Mouse (Mus musculus) embryonic facial prominence, embryonic 11.5 days (tissue): ENCODE measurements around the gene Sppl2a. TPM values are rescaled to one million over a fixed set of nuclear protein-coding genes. Genes with fewer than 3 reads are reported as not detected.
"Not testable (repeated sequence)": the region's sequence is repeated elsewhere in the genome, so short reads cannot be mapped to it uniquely, and the experiment has no call there.

Source experiments
- ATAC-seq: fragments of 200-750 bp; cut with Nextera tagmentation; replicated peaks from 2 replicates; pipeline ENCODE4 v1.8.0; 2017; ENCODE audit warnings: low read depth; ENCODE audit not compliant: insufficient number of reproducible peaks, low FRiP score, low TSS enrichment
- DNase-seq: peaks from one replicate; pipeline ENCODE4 v3.0.0-alpha.2; 2015; ENCODE audit warnings: low spot score
- H3K27ac ChIP-seq: fragments of 300-500 bp; sonication (generic); replicated peaks from 2 replicates; pipeline ENCODE4 v1.5.1; 2014; ENCODE audit warnings: mild to moderate bottlenecking, low read depth, low read length, control low read depth
- H3K27me3 ChIP-seq: fragments of 300-500 bp; sonication (generic); 2 replicates; pipeline ENCODE4 v1.6.1; 2014; ENCODE audit warnings: mild to moderate bottlenecking, low read length, moderate library complexity, mixed read lengths; ENCODE audit not compliant: control insufficient read depth, insufficient read depth
- H3K36me3 ChIP-seq: fragments of 300-500 bp; sonication (generic); replicated peaks from 2 replicates; pipeline ENCODE4 v1.6.1; 2014; ENCODE audit warnings: low read depth, mild to moderate bottlenecking, low read length, moderate library complexity, mixed read lengths; ENCODE audit not compliant: control insufficient read depth, insufficient read depth
- H3K4me1 ChIP-seq: fragments of 300-500 bp; sonication (generic); 2 replicates; pipeline ENCODE4 v1.6.1; 2014; ENCODE audit warnings: low read length, mixed read lengths; ENCODE audit not compliant: control insufficient read depth, insufficient read depth
- H3K4me2 ChIP-seq: fragments of 300-500 bp; sonication (generic); 2 replicates; pipeline ENCODE4 v1.6.1; 2014; ENCODE audit warnings: low read depth, mild to moderate bottlenecking, control low read depth, low read length, moderate library complexity
- H3K4me3 ChIP-seq: fragments of 300-500 bp; sonication (generic); 2 replicates; pipeline ENCODE4 v1.5.1; 2014; ENCODE audit warnings: low read depth, low read length, control low read depth
- H3K9ac ChIP-seq: fragments of 300-500 bp; sonication (generic); replicated peaks from 2 replicates; pipeline ENCODE4 v1.6.1; 2014; ENCODE audit warnings: mild to moderate bottlenecking, control low read depth, low read length
- H3K9me3 ChIP-seq: fragments of 300-500 bp; sonication (generic); replicated peaks from 2 replicates; pipeline ENCODE4 v1.6.1; 2016; ENCODE audit warnings: mild to moderate bottlenecking, low read length, inconsistent platforms, mixed read lengths; ENCODE audit not compliant: control insufficient read depth
- WGBS: fragments of 180-500 bp; shearing (Covaris S2); extraction: QIAGEN DNeasy Blood & Tissue Kit; methylation state at CpG from one replicate; pipeline ENCODE4 v1.1.7; 2014; 5-methylcytosine and 5-hydroxymethylcytosine counted together
- polyA plus RNA-seq: library from polyadenylated mRNA; unstranded; fragments of >200 nt; fragmentation: Nextera tagmentation; extraction: Ambion mirVana; gene quantifications from 2 replicates; pipeline ENCODE4 v1.2.1, GENCODE M21; 2014

Gene Sppl2a
- polyA plus RNA-seq, 1 experiment from 2014 or later, result 32.0 TPM

DNA sequence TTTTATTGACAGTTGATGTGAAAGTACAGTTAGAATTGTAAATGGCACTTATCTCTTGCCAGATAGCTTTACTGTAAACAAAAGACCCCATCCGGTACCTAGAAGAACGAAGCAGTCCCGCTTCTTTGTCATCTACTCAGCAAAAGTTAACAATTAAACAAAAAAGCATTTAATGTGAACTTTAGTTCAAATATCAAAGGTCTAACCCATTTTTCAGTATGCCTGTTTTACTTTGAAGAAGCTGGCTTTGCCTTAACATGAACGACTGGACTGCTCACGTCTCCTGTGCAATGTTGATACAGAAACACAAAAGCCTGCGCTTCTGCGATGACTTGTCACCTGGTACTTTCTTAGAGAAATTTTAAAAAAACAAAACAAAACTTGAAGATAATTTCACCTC is 40.7 kb downstream of the Sppl2a start:
- Histone ChIP-seq H3K9me3 (no peaks in the 10 kb centered on the region), H3K27ac (no peak overlapping the region), H3K9ac (no peak overlapping the region), H3K4me3 (no peak overlapping the region), H3K36me3 (no peaks in the 10 kb centered on the region), H3K4me1 (no peaks in the 10 kb centered on the region), H3K27me3 (no peaks in the 10 kb centered on the region), H3K4me2 (no peak overlapping the region)
- DNase-seq, result no peak
- ATAC-seq, result no peak
- WGBS, result 92% methylated on average over 7 of the region's 7 CpGs

DNA sequence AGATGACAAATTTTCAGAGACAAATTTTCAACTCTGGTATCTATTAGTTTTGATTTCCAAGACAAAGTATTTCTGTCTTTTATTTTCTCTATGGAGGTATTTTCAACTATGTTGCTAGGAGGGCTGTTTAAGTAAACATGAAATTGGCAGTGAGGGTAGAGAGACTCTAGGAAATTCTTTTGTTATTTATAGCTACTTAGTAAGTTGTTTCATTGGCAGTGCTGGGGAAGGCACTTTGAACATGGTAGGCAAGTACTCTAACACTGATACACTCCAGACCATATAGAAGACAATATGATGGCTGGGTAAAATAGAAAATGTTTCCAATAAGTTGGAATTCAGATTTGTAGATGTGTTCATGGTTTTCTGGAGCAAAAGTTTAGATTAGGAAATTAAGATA is 41.3 kb downstream of the Sppl2a start:
- no peak for ATAC-seq
- Histone ChIP-seq H3K4me3 (no peak overlapping the region), H3K9ac (no peak overlapping the region), H3K27me3 (no peaks in the 10 kb centered on the region), H3K4me2 (no peak overlapping the region), H3K27ac (no peak overlapping the region), H3K4me1 (no peaks in the 10 kb centered on the region), H3K9me3 (no peaks in the 10 kb centered on the region), H3K36me3 (no peaks in the 10 kb centered on the region)
- no peak for DNase-seq

GRCm38 (mm10) chr2:126887141-126887540 is 45.9 kb downstream of the Sppl2a start:
- 57% methylated on average over 3 of the region's 3 CpGs for WGBS
- no peak overlapping the region for H3K4me2 ChIP-seq
- ATAC-seq, result no peak

DNA sequence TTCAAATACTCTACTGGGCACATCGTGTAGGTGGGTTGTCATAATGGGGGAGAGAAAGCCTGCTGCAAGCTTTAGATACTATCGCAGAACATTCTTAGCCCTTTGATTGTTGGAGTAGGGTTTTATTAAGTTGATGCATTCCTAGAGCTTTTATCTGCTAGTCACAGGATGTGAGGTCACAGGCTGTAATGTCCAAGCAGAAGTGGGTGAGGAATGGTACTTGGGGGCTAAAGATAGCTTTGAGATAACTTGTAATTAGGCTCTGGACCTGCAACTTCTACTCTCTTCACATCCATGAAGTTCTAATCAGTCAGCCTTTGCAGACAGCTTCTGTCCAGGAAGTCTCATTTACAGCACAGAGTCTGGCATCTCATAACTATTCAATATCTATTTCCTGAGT is 47.2 kb downstream of the Sppl2a start:
- no peak for DNase-seq
- no peak overlapping the region for H3K9ac ChIP-seq
- H3K27me3 ChIP-seq, result no peaks in the 10 kb centered on the region
- ATAC-seq, result no peak
- H3K9me3 ChIP-seq, result no peaks in the 10 kb centered on the region
- 79% methylated on average over 2 of the region's 2 CpGs for WGBS
- H3K4me2 ChIP-seq, result no peak overlapping the region
- H3K36me3 ChIP-seq, result no peaks in the 10 kb centered on the region
- no peak overlapping the region for H3K27ac ChIP-seq
- no peaks in the 10 kb centered on the region for H3K4me1 ChIP-seq
- H3K4me3 ChIP-seq, result no peak overlapping the region

More at GRCm38 (mm10) chr2:126887141-126887540, 45.9 kb downstream of the Sppl2a start:
- Histone ChIP-seq H3K27me3 (no peaks in the 10 kb centered on the region), H3K9ac (no peak overlapping the region), H3K36me3 (no peaks in the 10 kb centered on the region), H3K27ac (no peak overlapping the region), H3K4me1 (no peaks in the 10 kb centered on the region), H3K9me3 (no peaks in the 10 kb centered on the region), H3K4me3 (no peak overlapping the region)
- DNase-seq, result no peak

DNA sequence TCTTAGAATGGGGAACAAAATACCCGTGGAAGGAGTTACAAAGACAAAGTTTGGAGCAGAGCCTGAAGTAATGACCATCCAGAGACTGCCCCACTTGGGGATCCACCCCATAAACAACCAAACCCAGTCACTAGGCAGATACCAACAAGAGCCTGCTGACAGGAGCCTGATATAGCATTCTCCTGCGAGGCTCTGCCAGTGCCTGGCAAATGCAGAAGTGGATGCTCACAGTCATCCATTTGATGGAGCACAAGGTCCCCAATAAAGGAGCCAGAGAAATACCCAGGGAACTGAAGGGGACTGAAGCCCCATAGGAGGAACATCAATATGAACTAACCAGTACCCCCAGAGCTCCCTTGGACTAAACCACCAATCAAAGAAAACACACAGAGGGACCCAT is 50.3 kb downstream of the Sppl2a start:
- H3K4me3 ChIP-seq, H3K27ac ChIP-seq, H3K9ac ChIP-seq, H3K4me2 ChIP-seq, H3K36me3 ChIP-seq, H3K4me1 ChIP-seq, H3K27me3 ChIP-seq, H3K9me3 ChIP-seq, ATAC-seq, DNase-seq: not testable (repeated sequence)
- 61% methylated on average over 2 of the region's 2 CpGs for WGBS

GRCm38 (mm10) chr2:126877991-126878390 is 55.0 kb downstream of the Sppl2a start:
- 92% methylated on average over 1 of the region's 1 CpGs for WGBS
- Histone ChIP-seq H3K4me1 (no peaks in the 10 kb centered on the region), H3K27me3 (no peaks in the 10 kb centered on the region), H3K4me2 (no peak overlapping the region), H3K27ac (no peak overlapping the region), H3K36me3 (no peaks in the 10 kb centered on the region), H3K9me3 (no peaks in the 10 kb centered on the region), H3K4me3 (no peak overlapping the region), H3K9ac (no peak overlapping the region)
- no peak for ATAC-seq
- no peak for DNase-seq

- peak within 1 kb of the TSS; percentile 69 for H3K4me2 ChIP-seq
- under 1% methylated on average over 80 of the region's 81 CpGs for WGBS
- H3K27me3 ChIP-seq, result no peaks in the 10 kb centered on the region
These were observed 56.9 kb downstream of the Sppl2a start, which contains the start of gene Trpm7 for GRCm38 (mm10) chr2:126875871-126876796. TSS of gene Trpm7 (minus strand) at chr2:126876230.

DNA sequence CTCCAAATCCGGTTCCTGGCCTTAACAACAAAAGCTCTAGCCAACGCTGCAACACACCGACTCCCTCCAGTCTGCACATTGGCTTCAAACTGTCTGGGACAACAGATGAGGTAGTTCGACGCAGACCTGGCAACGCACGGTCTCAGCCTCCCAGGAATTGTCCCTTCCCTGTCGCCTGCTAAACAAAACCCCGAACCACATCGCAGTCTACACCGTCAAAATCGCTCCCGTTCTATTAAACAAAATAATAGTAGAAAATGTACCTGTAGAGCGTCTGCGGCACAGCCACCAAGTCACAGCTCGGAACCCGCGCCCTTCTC is 57.6 kb downstream of the Sppl2a start:
- H3K27me3 ChIP-seq, result no peaks in the 10 kb centered on the region
- DNase-seq (peak; percentile 59), ATAC-seq (peak; percentile 63)
- no peaks in the 10 kb centered on the region for H3K9me3 ChIP-seq
- H3K4me3 ChIP-seq, result peak overlapping the region; percentile 83
- peak overlapping the region; percentile 69 for H3K4me2 ChIP-seq
- H3K9ac ChIP-seq, result peak overlapping the region; percentile 89
- under 1% methylated on average over 18 of the region's 18 CpGs for WGBS
- no peaks in the 10 kb centered on the region for H3K4me1 ChIP-seq
- no peaks in the 10 kb centered on the region for H3K36me3 ChIP-seq
- H3K27ac ChIP-seq, result peak overlapping the region; percentile 94

More at GRCm38 (mm10) chr2:126875871-126876796, 56.9 kb downstream of the Sppl2a start, which contains the start of gene Trpm7:
- Histone ChIP-seq H3K4me1 (no peaks in the 10 kb centered on the region), H3K9me3 (no peaks in the 10 kb centered on the region), H3K9ac (peak within 1 kb of the TSS; percentile 89), H3K36me3 (no peaks in the 10 kb centered on the region), H3K27ac (peak within 1 kb of the TSS; percentile 94), H3K4me3 (peak within 1 kb of the TSS; percentile 83)
- ATAC-seq (peak; percentile 95), DNase-seq (peak; percentile 96)
